In genomic region chr5:148017371-148017770, GRCm38 (mm10) we compare ENCODE assay signal across 26 mouse cellular contexts.
DNase-seq lines count a peak whose midpoint lies in the region; ATAC-seq and TF ChIP-seq lines count a peak whose summit lies in the region.
"Had no signal": no experiment of that assay in that cellular context is flagged by ENCODE, and none has a peak within 500 bp of the region (broad histone marks: within the 10 kb centered on the region; RNA-seq: fewer than 3 reads in every experiment).

No protein-coding gene starts in this region.

- no peak overlapping the region for H3K4me2 ChIP-seq in hindbrain, embryonic 14.5 days (replicated peaks)
- H3K4me2 ChIP-seq in hindbrain, embryonic 11.5 days (replicated peaks; ENCODE audit: low read depth, low read length), result no peak overlapping the region
- H3K4me2 ChIP-seq in midbrain, embryonic 14.5 days (ENCODE audit: low read length), result no peak overlapping the region
- no peak overlapping the region for H3K4me2 ChIP-seq in midbrain, embryonic 16.5 days (ENCODE audit: low read length)
- H3K4me2 ChIP-seq: embryonic facial prominence, embryonic 12.5 days; embryonic facial prominence, embryonic 15.5 days; heart, embryonic 13.5 days; hindbrain, embryonic 12.5 days had no signal

- no peaks in the 10 kb centered on the region; the same call in 1 of the 2 replicates for H3K4me1 ChIP-seq in hindbrain, embryonic 14.5 days (replicated peaks; ENCODE audit: control insufficient read depth, insufficient read depth, low read length)
- no peaks in the 10 kb centered on the region for H3K4me1 ChIP-seq in hindbrain, embryonic 11.5 days (replicated peaks; ENCODE audit: control insufficient read depth, insufficient read depth, low read length)
- no peaks in the 10 kb centered on the region for H3K4me1 ChIP-seq in midbrain, embryonic 14.5 days (ENCODE audit: control insufficient read depth, insufficient read depth, low read length)
- no peaks in the 10 kb centered on the region for H3K4me1 ChIP-seq in midbrain, embryonic 16.5 days (ENCODE audit: control insufficient read depth, insufficient read depth, low read length)
- H3K4me1 ChIP-seq: embryonic facial prominence, embryonic 12.5 days; embryonic facial prominence, embryonic 15.5 days; heart, embryonic 10.5 days; heart, embryonic 13.5 days; hindbrain, embryonic 12.5 days had no signal

- no peak for ATAC-seq in hindbrain, embryonic 14.5 days (ENCODE audit: low FRiP score)
- ATAC-seq in hindbrain, embryonic 11.5 days (ENCODE audit: low FRiP score), result no peak
- ATAC-seq in midbrain, embryonic 14.5 days (ENCODE audit: low FRiP score, low TSS enrichment), result no peak
- no peak for ATAC-seq in midbrain, embryonic 16.5 days
- ATAC-seq: forebrain, embryonic 16.5 days had no signal

- 73% methylated on average over 11 of the region's 11 CpGs for WGBS in hindbrain, embryonic 14.5 days
- WGBS in hindbrain, embryonic 11.5 days, result 91% methylated on average over 11 of the region's 11 CpGs
- 57% methylated on average over 11 of the region's 11 CpGs for WGBS in midbrain, embryonic 14.5 days
- WGBS in midbrain, embryonic 16.5 days, result 68% methylated on average over 11 of the region's 11 CpGs

- no peak overlapping the region for H3K27ac ChIP-seq in hindbrain, embryonic 14.5 days
- H3K27ac ChIP-seq in hindbrain, embryonic 11.5 days (ENCODE audit: low read depth, low read length), result no peak overlapping the region
- H3K27ac ChIP-seq in midbrain, embryonic 14.5 days (replicated peaks; ENCODE audit: low read depth, low read length), result no peak overlapping the region
- H3K27ac ChIP-seq in midbrain, embryonic 16.5 days (ENCODE audit: low read length), result no peak overlapping the region
- H3K27ac ChIP-seq: embryonic facial prominence, embryonic 12.5 days; embryonic facial prominence, embryonic 15.5 days; heart, adult 2 months; heart, embryonic 10.5 days; heart, embryonic 13.5 days; hindbrain, embryonic 12.5 days had no signal

- no peaks in the 10 kb centered on the region for H3K9me3 ChIP-seq in hindbrain, embryonic 14.5 days (ENCODE audit: control insufficient read depth, low read length)
- no peaks in the 10 kb centered on the region for H3K9me3 ChIP-seq in hindbrain, embryonic 11.5 days (ENCODE audit: control insufficient read depth, low read length)
- H3K9me3 ChIP-seq in midbrain, embryonic 14.5 days (ENCODE audit: control insufficient read depth, low read length), result no peaks in the 10 kb centered on the region
- H3K9me3 ChIP-seq in midbrain, embryonic 16.5 days (replicated peaks; ENCODE audit: control insufficient read depth, low read length, poor library complexity, severe bottlenecking), result no peaks in the 10 kb centered on the region
- H3K9me3 ChIP-seq: embryonic facial prominence, embryonic 12.5 days; embryonic facial prominence, embryonic 15.5 days; heart, embryonic 10.5 days; hindbrain, embryonic 12.5 days had no signal

- peak; percentile 52 for DNase-seq in hindbrain, embryonic 14.5 days (ENCODE audit: low spot score)
- DNase-seq in hindbrain, embryonic 11.5 days (ENCODE audit: low spot score), result no peak
- DNase-seq in midbrain, embryonic 14.5 days, result peak; percentile 51
- DNase-seq in brain, embryonic 14.5 days (ENCODE audit: low read depth), result peak; percentile 41
- DNase-seq in cerebellum, adult 8-10 months, result no peak
- no peak for DNase-seq in yolk sac, embryonic 10.5 days (ENCODE audit: low spot score)
- DNase-seq: adrenal gland, adult 2 months; adrenal gland, postnatal 25 days; B cell, adult 2 months; cerebellum, adult 18-20 months; cerebellum, adult 9-11 months; cerebellum, postnatal 25 days; gastrocnemius, postnatal 10 days; gastrocnemius, postnatal 36 days; heart, adult 2 months; heart, postnatal 14 days; heart, postnatal 4 days had no signal

- no peaks in the 10 kb centered on the region for H3K27me3 ChIP-seq in hindbrain, embryonic 14.5 days (ENCODE audit: control insufficient read depth, insufficient read depth, low read length)
- H3K27me3 ChIP-seq in hindbrain, embryonic 11.5 days (ENCODE audit: control insufficient read depth, insufficient read depth, low read length), result no peaks in the 10 kb centered on the region
- no peaks in the 10 kb centered on the region for H3K27me3 ChIP-seq in midbrain, embryonic 14.5 days (ENCODE audit: control insufficient read depth, insufficient read depth, low read length)
- H3K27me3 ChIP-seq in midbrain, embryonic 16.5 days (ENCODE audit: control insufficient read depth, insufficient read depth, low read depth, low read length), result no peaks in the 10 kb centered on the region
- H3K27me3 ChIP-seq: CH12.LX; embryonic facial prominence, embryonic 12.5 days; embryonic facial prominence, embryonic 15.5 days; heart, embryonic 13.5 days; hindbrain, embryonic 12.5 days had no signal

- no peak overlapping the region for H3K4me3 ChIP-seq in hindbrain, embryonic 14.5 days (replicated peaks; ENCODE audit: low read length)
- H3K4me3 ChIP-seq in hindbrain, embryonic 11.5 days (ENCODE audit: low read depth, low read length), result no peak overlapping the region
- H3K4me3 ChIP-seq in midbrain, embryonic 14.5 days (replicated peaks; ENCODE audit: low read depth, low read length), result no peak overlapping the region
- H3K4me3 ChIP-seq in midbrain, embryonic 16.5 days (ENCODE audit: low read depth, low read length), result no peak overlapping the region
- H3K4me3 ChIP-seq: embryonic facial prominence, embryonic 12.5 days; embryonic facial prominence, embryonic 15.5 days; heart, adult 2 months; heart, embryonic 10.5 days; heart, embryonic 13.5 days; hindbrain, embryonic 12.5 days had no signal

- TF ChIP-seq POLR2A in brain, embryonic 14.5 days (IDR thresholded peaks at IDR 0.05; ENCODE audit: borderline replicate concordance, extremely low read depth, insufficient read depth, insufficient read length, poor library complexity, severe bottlenecking), result no peak

- H3K36me3 ChIP-seq in hindbrain, embryonic 14.5 days (replicated peaks; ENCODE audit: control insufficient read depth, insufficient read depth), result no peaks in the 10 kb centered on the region
- no peaks in the 10 kb centered on the region for H3K36me3 ChIP-seq in hindbrain, embryonic 11.5 days (ENCODE audit: control insufficient read depth, insufficient read depth, low read length)
- no peaks in the 10 kb centered on the region for H3K36me3 ChIP-seq in midbrain, embryonic 14.5 days (ENCODE audit: control insufficient read depth, insufficient read depth, low read length)
- H3K36me3 ChIP-seq in midbrain, embryonic 16.5 days (ENCODE audit: control insufficient read depth, insufficient read depth, low read length), result no peaks in the 10 kb centered on the region
- H3K36me3 ChIP-seq: embryonic facial prominence, embryonic 12.5 days; embryonic facial prominence, embryonic 15.5 days; G1E; heart, embryonic 10.5 days; heart, embryonic 13.5 days; hindbrain, embryonic 12.5 days had no signal

- H3K9ac ChIP-seq in hindbrain, embryonic 14.5 days, result no peak overlapping the region
- no peak overlapping the region for H3K9ac ChIP-seq in hindbrain, embryonic 11.5 days (ENCODE audit: low read depth, low read length)
- H3K9ac ChIP-seq in midbrain, embryonic 14.5 days (replicated peaks; ENCODE audit: low read length), result no peak overlapping the region
- no peak overlapping the region for H3K9ac ChIP-seq in midbrain, embryonic 16.5 days (ENCODE audit: low read depth, low read length)
- H3K9ac ChIP-seq: embryonic facial prominence, embryonic 12.5 days; embryonic facial prominence, embryonic 15.5 days; heart, embryonic 13.5 days; hindbrain, embryonic 12.5 days had no signal

- no peak for TF ChIP-seq CTCF in brain, embryonic 14.5 days (IDR thresholded peaks at IDR 0.05; ENCODE audit: borderline replicate concordance, extremely low read depth, insufficient read depth, insufficient read length)

Comparison
In these comparisons a context has a peak if more than half of its experiments do, and no peak if none do; other contexts are left out.
1. DNase-seq: peak in hindbrain, embryonic 14.5 days (single experiment), midbrain, embryonic 14.5 days (single experiment) and brain, embryonic 14.5 days (single experiment); none in hindbrain, embryonic 11.5 days (single experiment), cerebellum, adult 8-10 months (single experiment) and yolk sac, embryonic 10.5 days (single experiment).